Mouse (Mus musculus): ENCODE measurements around the gene Slc30a9. TPM values are rescaled to one million over a fixed set of nuclear protein-coding genes. Genes with fewer than 3 reads are reported as not detected.

Gene Slc30a9
- polyA plus RNA-seq, 1 experiment from 2014 or later: 55.4 TPM

DNA sequence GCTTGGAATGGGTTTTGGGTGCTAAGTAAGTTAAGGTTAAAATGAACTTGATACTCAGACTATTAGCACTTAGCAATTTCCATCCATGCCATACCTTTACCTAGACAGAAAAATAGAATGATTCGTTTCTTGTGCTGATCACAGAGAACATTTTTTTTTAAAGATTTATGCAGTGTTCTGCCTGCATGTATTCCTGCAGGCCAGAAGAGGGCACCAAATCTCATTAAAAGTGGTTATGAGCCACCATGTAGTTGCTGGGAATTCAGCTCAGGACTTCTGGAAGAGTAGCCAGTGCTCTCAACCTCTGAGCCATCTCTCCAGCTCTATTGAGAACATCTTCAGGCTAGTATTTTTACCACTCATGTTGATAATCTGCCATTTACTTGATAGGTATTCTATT, 40.6 kb upstream of the Slc30a9 start:
- Histone ChIP-seq H3K4me2 (ENCODE audit: low read depth, low read length) (no peak overlapping the region), H3K27me3 (ENCODE audit: insufficient read depth, low read length) (no peaks in the 10 kb centered on the region), H3K9me3 (ENCODE audit: low read length) (no peaks in the 10 kb centered on the region), H3K9ac (replicated peaks) (no peak overlapping the region), H3K36me3 (replicated peaks; ENCODE audit: insufficient read depth, low read length) (peaks cover 51% of the 10 kb centered on the region), H3K4me3 (ENCODE audit: low read depth, low read length) (no peak overlapping the region), H3K27ac (ENCODE audit: low read depth) (no peak overlapping the region), H3K4me1 (ENCODE audit: insufficient read depth) (peaks cover 6% of the 10 kb centered on the region; the same call in 1 of the 2 replicates)
- ATAC-seq (no peak), DNase-seq (no peak)
- WGBS (ENCODE audit: insufficient replicate concordance): 81% methylated on average over 1 of the region's 1 CpGs
- TF ChIP-seq EP300 (IDR thresholded peaks at IDR 0.05; ENCODE audit: low read depth) (no peak), CTCF (IDR thresholded peaks at IDR 0.05; ENCODE audit: low read depth) (peak; percentile 64)

DNA sequence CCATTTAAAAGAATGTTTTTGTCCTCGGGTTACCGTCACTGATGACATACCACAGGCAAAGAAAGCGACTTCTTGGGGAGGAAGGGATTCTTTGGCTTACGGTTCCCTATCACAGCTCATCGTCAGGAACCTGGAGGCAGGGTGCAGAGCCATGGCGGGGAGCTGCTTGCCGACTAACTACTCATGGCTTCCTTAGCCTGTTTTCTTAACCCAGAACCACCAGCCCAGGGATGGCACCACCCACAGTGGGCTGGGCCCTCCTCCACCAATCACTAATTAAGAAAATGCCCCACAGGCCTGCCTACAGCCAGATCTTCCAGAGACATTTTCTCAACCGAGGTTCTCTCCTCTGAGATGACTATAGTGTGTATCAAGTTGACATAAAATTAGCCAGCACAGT, 37.4 kb upstream of the Slc30a9 start:
- WGBS (ENCODE audit: insufficient replicate concordance): 93% methylated on average over 8 of the region's 8 CpGs
- no peaks in the 10 kb centered on the region for H3K27me3 ChIP-seq (ENCODE audit: insufficient read depth, low read length)
- H3K4me1 ChIP-seq (ENCODE audit: insufficient read depth): no peaks in the 10 kb centered on the region
- H3K36me3 ChIP-seq (replicated peaks; ENCODE audit: insufficient read depth, low read length): peaks cover 45% of the 10 kb centered on the region
- peak; percentile 9 for DNase-seq
- no peak for ATAC-seq
- no peak overlapping the region for H3K27ac ChIP-seq (ENCODE audit: low read depth)
- H3K4me3 ChIP-seq (ENCODE audit: low read depth, low read length): no peak overlapping the region
- H3K4me2 ChIP-seq (ENCODE audit: low read depth, low read length): no peak overlapping the region
- H3K9me3 ChIP-seq (ENCODE audit: low read length): no peaks in the 10 kb centered on the region
- no peak overlapping the region for H3K9ac ChIP-seq (replicated peaks)
- TF ChIP-seq CTCF (IDR thresholded peaks at IDR 0.05; ENCODE audit: low read depth): no peak
- no peak for TF ChIP-seq EP300 (IDR thresholded peaks at IDR 0.05; ENCODE audit: low read depth)

DNA sequence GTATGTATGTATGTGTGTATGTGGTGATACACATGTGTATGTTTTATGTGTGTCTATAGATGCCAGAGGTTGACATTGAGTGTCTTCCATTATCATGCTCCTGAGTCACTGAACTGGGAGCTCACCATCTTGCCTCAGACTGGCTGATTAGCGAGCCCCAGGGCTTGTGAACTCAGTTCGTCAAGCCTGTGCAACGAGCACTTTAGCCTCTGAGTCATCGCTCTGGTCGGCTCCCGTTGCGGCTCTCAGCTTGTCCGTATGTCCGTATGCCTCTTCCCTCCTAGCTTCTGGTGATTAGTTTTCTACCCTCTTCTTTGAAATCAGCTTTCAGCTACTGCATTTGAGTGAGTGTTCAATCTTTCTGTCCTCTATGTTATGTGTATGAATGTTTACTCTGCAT, 27.3 kb upstream of the Slc30a9 start:
- no peak overlapping the region for H3K9ac ChIP-seq (replicated peaks)
- DNase-seq: peak; percentile 13
- H3K4me1 ChIP-seq (ENCODE audit: insufficient read depth): peaks cover 6% of the 10 kb centered on the region
- peak overlapping the region; percentile 22; the same call in 1 of the 2 replicates for H3K4me2 ChIP-seq (ENCODE audit: low read depth, low read length)
- peak overlapping the region; percentile 58 for H3K27ac ChIP-seq (ENCODE audit: low read depth)
- no peaks in the 10 kb centered on the region for H3K9me3 ChIP-seq (ENCODE audit: low read length)
- TF ChIP-seq EP300 (IDR thresholded peaks at IDR 0.05; ENCODE audit: low read depth) (no peak), CTCF (IDR thresholded peaks at IDR 0.05; ENCODE audit: low read depth) (no peak)
- H3K4me3 ChIP-seq (ENCODE audit: low read depth, low read length): no peak overlapping the region
- WGBS (ENCODE audit: insufficient replicate concordance): 93% methylated on average over 9 of the region's 9 CpGs
- peaks cover 17% of the 10 kb centered on the region for H3K36me3 ChIP-seq (replicated peaks; ENCODE audit: insufficient read depth, low read length)
- ATAC-seq: no peak
- H3K27me3 ChIP-seq (ENCODE audit: insufficient read depth, low read length): no peaks in the 10 kb centered on the region

DNA sequence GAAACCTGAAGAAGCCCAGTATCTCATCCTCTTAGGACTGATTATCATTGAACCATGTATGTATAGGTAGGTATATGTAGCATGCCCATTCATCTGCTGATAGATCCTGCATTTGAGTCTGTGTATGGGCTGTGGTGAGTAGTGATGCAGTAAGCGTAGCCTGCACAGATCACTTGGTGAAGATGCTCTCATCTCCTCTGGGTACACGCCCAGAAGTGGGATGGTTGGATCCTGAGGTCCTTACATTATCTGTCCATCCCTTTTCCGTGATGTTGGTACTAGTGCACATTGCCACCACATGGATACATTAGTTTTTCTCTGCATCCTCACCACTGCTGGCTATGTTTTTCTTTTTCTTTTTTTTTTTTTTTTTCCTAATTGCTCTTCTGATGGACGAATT, 26.9 kb upstream of the Slc30a9 start:
- H3K9me3 ChIP-seq (ENCODE audit: low read length): no peaks in the 10 kb centered on the region
- H3K4me3 ChIP-seq (ENCODE audit: low read depth, low read length): no peak overlapping the region
- DNase-seq (peak; percentile 14), ATAC-seq (peak; percentile 83)
- H3K27me3 ChIP-seq (ENCODE audit: insufficient read depth, low read length): no peaks in the 10 kb centered on the region
- H3K27ac ChIP-seq (ENCODE audit: low read depth): peak overlapping the region; percentile 58
- WGBS (ENCODE audit: insufficient replicate concordance): 68% methylated on average over 4 of the region's 4 CpGs
- H3K4me2 ChIP-seq (ENCODE audit: low read depth, low read length): peak overlapping the region; percentile 22; the same call in 1 of the 2 replicates
- TF ChIP-seq CTCF (IDR thresholded peaks at IDR 0.05; ENCODE audit: low read depth) (no peak), EP300 (IDR thresholded peaks at IDR 0.05; ENCODE audit: low read depth) (no peak)
- peaks cover 21% of the 10 kb centered on the region for H3K36me3 ChIP-seq (replicated peaks; ENCODE audit: insufficient read depth, low read length)
- peaks cover 6% of the 10 kb centered on the region for H3K4me1 ChIP-seq (ENCODE audit: insufficient read depth)
- H3K9ac ChIP-seq (replicated peaks): no peak overlapping the region

DNA sequence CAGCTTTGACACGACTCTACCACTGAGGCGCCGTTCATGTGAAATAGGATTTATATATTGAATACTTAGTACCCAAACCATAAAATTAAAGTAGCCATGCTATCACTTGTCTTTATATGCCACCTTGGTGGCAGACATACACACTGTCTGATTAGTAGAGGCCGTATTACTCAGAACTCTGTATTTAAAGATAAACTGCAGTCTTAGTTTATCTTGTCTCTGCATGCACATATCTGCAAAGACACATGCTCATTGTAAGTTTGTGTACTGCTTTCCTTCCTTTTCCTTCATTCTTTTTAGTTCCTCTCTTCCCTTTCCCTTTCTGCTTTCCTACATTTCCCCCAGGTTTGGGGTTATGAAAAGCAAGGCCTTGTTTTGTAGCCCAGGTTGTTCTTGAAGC, 26.4 kb upstream of the Slc30a9 start:
- DNase-seq (peak; percentile 9), ATAC-seq (peak; percentile 97)
- Histone ChIP-seq H3K27ac (ENCODE audit: low read depth) (peak overlapping the region; percentile 58), H3K9me3 (ENCODE audit: low read length) (no peaks in the 10 kb centered on the region), H3K36me3 (replicated peaks; ENCODE audit: insufficient read depth, low read length) (peaks cover 27% of the 10 kb centered on the region), H3K27me3 (ENCODE audit: insufficient read depth, low read length) (no peaks in the 10 kb centered on the region), H3K4me1 (ENCODE audit: insufficient read depth) (peaks cover 6% of the 10 kb centered on the region), H3K4me2 (ENCODE audit: low read depth, low read length) (peak overlapping the region; percentile 22; the same call in 1 of the 2 replicates), H3K9ac (replicated peaks) (no peak overlapping the region), H3K4me3 (ENCODE audit: low read depth, low read length) (no peak overlapping the region)
- no peak for TF ChIP-seq CTCF (IDR thresholded peaks at IDR 0.05; ENCODE audit: low read depth)
- peak; percentile 100 for TF ChIP-seq EP300 (IDR thresholded peaks at IDR 0.05; ENCODE audit: low read depth)
- 58% methylated on average over 4 of the region's 4 CpGs for WGBS (ENCODE audit: insufficient replicate concordance)

DNA sequence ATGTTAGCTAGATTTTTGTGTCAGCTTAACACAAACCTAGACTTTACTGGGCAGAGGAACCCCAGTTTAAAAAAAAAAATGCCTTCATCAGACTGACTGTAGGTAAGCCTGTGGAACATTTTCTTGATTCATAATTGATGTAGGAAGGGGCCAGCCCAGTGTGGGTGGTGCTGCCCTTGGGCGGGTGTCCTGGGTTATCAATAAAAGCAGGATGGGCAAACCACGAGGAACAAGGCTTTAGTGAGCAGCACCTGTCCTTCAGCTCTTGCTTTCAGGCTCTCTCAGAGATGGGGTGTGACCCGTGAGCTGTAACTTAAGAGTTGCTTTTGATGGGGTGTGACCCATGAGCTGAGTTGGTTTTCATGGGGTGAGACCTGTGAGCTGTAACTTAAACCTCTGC, 11.7 kb upstream of the Slc30a9 start:
- WGBS (ENCODE audit: insufficient replicate concordance): 60% methylated on average over 3 of the region's 3 CpGs
- H3K9me3 ChIP-seq (ENCODE audit: low read length): no peaks in the 10 kb centered on the region
- no peak for TF ChIP-seq EP300 (IDR thresholded peaks at IDR 0.05; ENCODE audit: low read depth)
- TF ChIP-seq CTCF (IDR thresholded peaks at IDR 0.05; ENCODE audit: low read depth): no peak
- no peaks in the 10 kb centered on the region for H3K27me3 ChIP-seq (ENCODE audit: insufficient read depth, low read length)
- H3K27ac ChIP-seq (ENCODE audit: low read depth): no peak overlapping the region
- H3K4me1 ChIP-seq (ENCODE audit: insufficient read depth): peaks cover 8% of the 10 kb centered on the region
- H3K4me2 ChIP-seq (ENCODE audit: low read depth, low read length): peak overlapping the region; percentile 41
- H3K36me3 ChIP-seq (replicated peaks; ENCODE audit: insufficient read depth, low read length): peaks cover 27% of the 10 kb centered on the region
- ATAC-seq: peak; percentile 66
- no peak overlapping the region for H3K4me3 ChIP-seq (ENCODE audit: low read depth, low read length)
- H3K9ac ChIP-seq (replicated peaks): no peak overlapping the region
- no peak for DNase-seq

DNA sequence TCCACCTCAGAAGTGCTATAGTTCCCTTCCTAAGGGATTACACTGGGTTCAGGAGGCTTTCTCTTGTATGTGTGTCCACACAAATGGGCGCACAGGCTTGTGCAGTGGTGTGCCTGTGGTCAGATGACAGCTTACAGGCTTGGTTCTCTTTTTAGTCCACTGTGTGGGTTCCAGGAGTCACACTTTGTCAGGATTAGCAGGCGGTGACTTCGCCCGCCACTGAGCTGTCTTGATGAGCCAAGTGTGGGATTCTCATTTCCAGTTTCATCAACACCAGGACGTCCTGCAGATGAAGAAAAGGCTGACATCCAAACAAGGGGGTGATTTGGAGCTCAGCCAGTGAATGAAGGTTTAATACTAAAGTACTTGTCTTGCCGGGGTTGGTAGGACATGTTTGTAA, 11.1 kb upstream of the Slc30a9 start:
- no peak overlapping the region for H3K27ac ChIP-seq (ENCODE audit: low read depth)

More for the DNA sequence above, 11.1 kb upstream of the Slc30a9 start:
- Histone ChIP-seq H3K4me3 (ENCODE audit: low read depth, low read length) (no peak overlapping the region), H3K4me1 (ENCODE audit: insufficient read depth) (peaks cover 12% of the 10 kb centered on the region), H3K9ac (replicated peaks) (no peak overlapping the region), H3K27me3 (ENCODE audit: insufficient read depth, low read length) (no peaks in the 10 kb centered on the region), H3K9me3 (ENCODE audit: low read length) (no peaks in the 10 kb centered on the region), H3K4me2 (ENCODE audit: low read depth, low read length) (no peak overlapping the region), H3K36me3 (replicated peaks; ENCODE audit: insufficient read depth, low read length) (peaks cover 25% of the 10 kb centered on the region)
- no peak for TF ChIP-seq CTCF (IDR thresholded peaks at IDR 0.05; ENCODE audit: low read depth)
- TF ChIP-seq EP300 (IDR thresholded peaks at IDR 0.05; ENCODE audit: low read depth): no peak
- WGBS (ENCODE audit: insufficient replicate concordance): 80% methylated on average over 6 of the region's 6 CpGs
- no peak for DNase-seq
- no peak for ATAC-seq

Measured in liver, postnatal 0 days (tissue).